Mouse (Mus musculus) thymus, adult 2 months (tissue): ENCODE data around the gene Akap8l. TPM values are rescaled to one million over a fixed set of nuclear protein-coding genes. Genes with fewer than 3 reads are reported as not detected.

Experiments used
- DNase-seq: peaks from one replicate; pipeline ENCODE4 v3.0.0; 2021
- H3K27ac ChIP-seq: fragments of 200-500 bp; 2 replicates; pipeline ENCODE4 v1.5.1; 2012; ENCODE audit warnings: low read length, control low read depth; ENCODE audit not compliant: control insufficient read depth, insufficient read depth
- H3K27me3 ChIP-seq: fragments of 200-500 bp; 2 replicates; pipeline ENCODE4 v1.6.1; 2012; ENCODE audit warnings: mild to moderate bottlenecking, low read length, moderate library complexity, mixed read lengths; ENCODE audit not compliant: control insufficient read depth, insufficient read depth
- H3K36me3 ChIP-seq: fragments of 200-500 bp; 2 replicates; pipeline ENCODE4 v1.6.1; 2012; ENCODE audit warnings: mild to moderate bottlenecking, low read length, moderate library complexity; ENCODE audit not compliant: control insufficient read depth, insufficient read depth
- H3K4me1 ChIP-seq: fragments of 200-500 bp; replicated peaks from 2 replicates; pipeline ENCODE4 v1.6.1; 2012; ENCODE audit warnings: low read length; ENCODE audit not compliant: control insufficient read depth, insufficient read depth
- H3K4me3 ChIP-seq: fragments of 200-500 bp; 2 replicates; pipeline ENCODE4 v1.5.1; 2012; ENCODE audit warnings: mild to moderate bottlenecking, low read length, control low read depth, moderate library complexity; ENCODE audit not compliant: control insufficient read depth, insufficient read depth
- CTCF ChIP-seq: fragments of 200-500 bp; IDR thresholded peaks from 2 replicates; pipeline ENCODE4 v1.5.1; 2012; ENCODE audit warnings: mild to moderate bottlenecking, control low read depth, low read length, moderate library complexity, borderline replicate concordance; ENCODE audit not compliant: control insufficient read depth, poor library complexity, insufficient read depth; ENCODE audit errors: extremely low read depth
- POLR2A ChIP-seq: fragments of 200-500 bp; IDR thresholded peaks from 2 replicates; pipeline ENCODE4 v1.6.1; 2012; ENCODE audit warnings: mild to moderate bottlenecking, low read length, control low read depth, moderate library complexity; ENCODE audit not compliant: control insufficient read depth, poor library complexity, insufficient read depth; ENCODE audit errors: extremely low read depth
- WGBS: fragments of 180-500 bp; shearing (Covaris S2); methylation state at CpG from one replicate; pipeline ENCODE4 v1.1.7; 2018; 5-methylcytosine and 5-hydroxymethylcytosine counted together
- polyA plus RNA-seq: library from polyadenylated mRNA; depleted of rRNA; stranded (reverse); fragments of >200 nt; gene quantifications from 2 replicates; pipeline ENCODE4 v1.2.3, GENCODE M21; 2012; rRNA removed

Gene Akap8l
- polyA plus RNA-seq, 1 experiment = 191 TPM

- no peak overlapping the region for H3K27ac ChIP-seq
- TF ChIP-seq POLR2A = no peak
- TF ChIP-seq CTCF = no peak
- WGBS = 88% methylated on average over 3 of the region's 3 CpGs
- no peak for DNase-seq
- no peaks in the 10 kb centered on the region for H3K4me1 ChIP-seq
- H3K27me3 ChIP-seq = no peaks in the 10 kb centered on the region
- no peak overlapping the region for H3K4me3 ChIP-seq
- no peaks in the 10 kb centered on the region for H3K36me3 ChIP-seq
Measured at GRCm38 (mm10) chr17:32275568-32275967, 74.8 kb downstream of the Akap8l start.

Other genes with a start within 250 kb of the Akap8l start
- 63.0 and 72.7 TPM in 2 replicates for gene Notch3, start 183.8 kb downstream of the Akap8l start, polyA plus RNA-seq
- gene Ephx3, start 161.1 kb downstream of the Akap8l start, polyA plus RNA-seq = 1.9 and 2.0 TPM in 2 replicates
- 107 and 136 TPM in 2 replicates for gene Brd4, start 65.9 kb downstream of the Akap8l start, polyA plus RNA-seq
- 169 and 177 TPM in 2 replicates for gene Akap8, start 29.4 kb downstream of the Akap8l start, polyA plus RNA-seq
- gene Wiz, start 38.8 kb upstream of the Akap8l start, polyA plus RNA-seq = 57.1 and 71.0 TPM in 2 replicates
- gene Rasal3, start 53.0 kb upstream of the Akap8l start, polyA plus RNA-seq = 541 and 555 TPM in 2 replicates
- 202 and 206 TPM in 2 replicates for gene Pglyrp2, start 73.6 kb upstream of the Akap8l start, polyA plus RNA-seq
- gene Cyp4f39, start 102.1 kb upstream of the Akap8l start, polyA plus RNA-seq = 1.1 and 2.0 TPM in 2 replicates
- 4.8 and 4.9 TPM in 2 replicates for gene Cyp4f17, start 155.4 kb upstream of the Akap8l start, polyA plus RNA-seq
- 17.0 and 18.4 TPM in 2 replicates for gene Cyp4f16, start 186.0 kb upstream of the Akap8l start, polyA plus RNA-seq